Mouse (Mus musculus) liver, embryonic 14.5 days (tissue): Measurements from ENCODE around the gene Lrrc45. TPM values are rescaled to one million over a fixed set of nuclear protein-coding genes. Genes with fewer than 3 reads are reported as not detected.

Experiments
- ATAC-seq: fragments of 200-750 bp; cut with Nextera tagmentation; 2 replicates; pipeline ENCODE4 v1.8.0; 2017; ENCODE audit warnings: moderate number of reproducible peaks, mild to moderate bottlenecking, moderate library complexity; ENCODE audit not compliant: insufficient read depth
- DNase-seq, 3 experiments: peaks; one replicate each; pipeline ENCODE4 v3.0.0-alpha.2; 2012 to 2013; ENCODE audit warnings: low read depth in 3 of 3, low spot score in 3 of 3
- H3K27ac ChIP-seq: fragments of 300-500 bp; sonication (generic); 2 replicates; pipeline ENCODE4 v1.5.1; 2014; ENCODE audit warnings: moderate library complexity, mild to moderate bottlenecking, control low read depth, inconsistent platforms
- H3K27me3 ChIP-seq: fragments of 300-500 bp; sonication (generic); 2 replicates; pipeline ENCODE4 v1.6.1; 2014; ENCODE audit warnings: mild to moderate bottlenecking, low read length, moderate library complexity; ENCODE audit not compliant: control insufficient read depth, insufficient read depth
- H3K36me3 ChIP-seq: fragments of 300-500 bp; sonication (generic); replicated peaks from 2 replicates; pipeline ENCODE4 v1.6.1; 2014; ENCODE audit warnings: low read depth; ENCODE audit not compliant: control insufficient read depth, insufficient read depth
- H3K4me1 ChIP-seq, 2 experiments: fragments of 200-500 bp in 1 of 2; fragments of 300-500 bp in 1 of 2; sonication (generic) in 1 of 2; replicated peaks; 2 replicates each; pipeline ENCODE4 v1.6.1; 2012 to 2014; ENCODE audit warnings: antibody characterized with exemption in 1 of 2, inconsistent platforms in 1 of 2, low read length in 1 of 2; ENCODE audit not compliant: control insufficient read depth in 2 of 2, insufficient read depth in 2 of 2
- H3K4me2 ChIP-seq: fragments of 300-500 bp; sonication (generic); 2 replicates; pipeline ENCODE4 v1.6.1; 2014; ENCODE audit warnings: low read depth, mild to moderate bottlenecking, control low read depth, moderate library complexity
- H3K4me3 ChIP-seq, 2 experiments: fragments of 200-500 bp in 1 of 2; fragments of 300-500 bp in 1 of 2; sonication (generic) in 1 of 2; 2 replicates each; pipeline ENCODE4 v1.5.1; 2012 to 2014; ENCODE audit warnings: low read depth in 2 of 2, low read length in 2 of 2, mild to moderate bottlenecking in 2 of 2, control low read depth in 1 of 2, inconsistent platforms in 1 of 2, moderate library complexity in 1 of 2; ENCODE audit not compliant: insufficient read depth in 1 of 2
- H3K9ac ChIP-seq: fragments of 300-500 bp; sonication (generic); replicated peaks from 2 replicates; pipeline ENCODE4 v1.6.1; 2014; ENCODE audit warnings: mild to moderate bottlenecking, control low read depth, moderate library complexity
- H3K9me3 ChIP-seq: fragments of 300-500 bp; sonication (generic); 2 replicates; pipeline ENCODE4 v1.6.1; 2016; ENCODE audit warnings: low read length, mixed read lengths; ENCODE audit not compliant: control insufficient read depth
- CTCF ChIP-seq: IDR thresholded peaks from 2 replicates; pipeline ENCODE4 v1.5.1; 2016; ENCODE audit warnings: antibody characterized with exemption, low read depth, control low read depth
- EP300 ChIP-seq: IDR thresholded peaks from 2 replicates; pipeline ENCODE4 v1.6.1; 2016; ENCODE audit warnings: antibody characterized with exemption, low read depth
- WGBS: fragments of 180-500 bp; shearing (Covaris S2); extraction: QIAGEN DNeasy Blood & Tissue Kit; methylation state at CpG from one replicate; pipeline ENCODE4 v1.1.7; 2014; ENCODE audit not compliant: insufficient replicate concordance; 5-methylcytosine and 5-hydroxymethylcytosine counted together
- polyA plus RNA-seq, 2 experiments: library from polyadenylated mRNA; depleted of rRNA in 1 of 2; stranded (reverse) in 1 of 2; unstranded in 1 of 2; fragments of >200 nt; fragmentation: Nextera tagmentation in 1 of 2; extraction: Ambion mirVana in 1 of 2; gene quantifications; 2 replicates each; pipeline versions ENCODE4 v1.2.1 to v1.2.3; 2012 to 2014

Lrrc45 gene
- polyA plus RNA-seq, 2 experiments: 6.2 to 9.3 TPM

- Histone ChIP-seq H3K4me3 (no peak overlapping the region), H3K27ac (no peak overlapping the region), H3K27me3 (no peaks in the 10 kb centered on the region), H3K9me3 (no peaks in the 10 kb centered on the region), H3K9ac (no peak overlapping the region), H3K4me1 (peaks cover 0 to 6% of the 10 kb centered on the region in 2 experiments; a peak in 2 of 4 replicates), H3K36me3 (no peaks in the 10 kb centered on the region), H3K4me2 (no peak overlapping the region)
- no peak for DNase-seq
- TF ChIP-seq EP300: no peak
- 68% methylated on average over 10 of the region's 10 CpGs for WGBS
- no peak for ATAC-seq
Observed at GRCm38 (mm10) chr11:120730331-120730870, 16.7 kb downstream of the Lrrc45 start.

- 70% methylated on average over 1 of the region's 1 CpGs for WGBS
- no peak for DNase-seq
- Histone ChIP-seq H3K4me1 (peaks cover 0 to 6% of the 10 kb centered on the region in 2 experiments; a peak in 2 of 4 replicates), H3K27me3 (no peaks in the 10 kb centered on the region), H3K4me2 (no peak overlapping the region), H3K9me3 (no peaks in the 10 kb centered on the region), H3K36me3 (no peaks in the 10 kb centered on the region), H3K9ac (no peak overlapping the region), H3K27ac (no peak overlapping the region), H3K4me3 (no peak overlapping the region)
- ATAC-seq: no peak
- no peak for TF ChIP-seq CTCF
- TF ChIP-seq EP300: no peak
Observed at GRCm38 (mm10) chr11:120731395-120731794, 17.7 kb downstream of the Lrrc45 start.

- H3K27me3 ChIP-seq: no peaks in the 10 kb centered on the region
- DNase-seq (no peak), ATAC-seq (no peak)
- H3K9ac ChIP-seq: no peak within 1 kb of the TSS
- TF ChIP-seq CTCF: no peak
- TF ChIP-seq EP300: no peak
- no peak within 1 kb of the TSS for H3K4me3 ChIP-seq
- H3K9me3 ChIP-seq: no peaks in the 10 kb centered on the region
- H3K4me1 ChIP-seq: peaks cover 0 to 6% of the 10 kb centered on the region in 2 experiments; a peak in 2 of 4 replicates
- no peaks in the 10 kb centered on the region for H3K36me3 ChIP-seq
- 64% methylated on average over 12 of the region's 12 CpGs for WGBS
- no peak within 1 kb of the TSS for H3K4me2 ChIP-seq
- H3K27ac ChIP-seq: no peak within 1 kb of the TSS
Observed at GRCm38 (mm10) chr11:120731858-120732680, 18.3 kb downstream of the Lrrc45 start, which contains the start of gene Cbr2. Gene Cbr2, minus strand, starts transcription at chr11:120732114.

- TF ChIP-seq CTCF (no peak), EP300 (no peak)
- ATAC-seq: no peak
- 48% methylated on average over 6 of the region's 6 CpGs for WGBS
- no peak for DNase-seq
- Histone ChIP-seq H3K27ac (no peak overlapping the region), H3K9me3 (no peaks in the 10 kb centered on the region), H3K27me3 (no peaks in the 10 kb centered on the region), H3K36me3 (no peaks in the 10 kb centered on the region), H3K9ac (no peak overlapping the region), H3K4me2 (no peak overlapping the region), H3K4me3 (no peak overlapping the region), H3K4me1 (peaks cover 0 to 6% of the 10 kb centered on the region in 2 experiments; a peak in 2 of 4 replicates)
Observed at GRCm38 (mm10) chr11:120733521-120733920, 19.8 kb downstream of the Lrrc45 start.

GRCm38 (mm10) chr11:120736424-120736823, 22.7 kb downstream of the Lrrc45 start:
- H3K4me2 ChIP-seq: no peak overlapping the region
- H3K9ac ChIP-seq: no peak overlapping the region
- no peak for TF ChIP-seq EP300
- TF ChIP-seq CTCF: no peak
- H3K36me3 ChIP-seq: no peaks in the 10 kb centered on the region
- H3K9me3 ChIP-seq: no peaks in the 10 kb centered on the region
- H3K27ac ChIP-seq: no peak overlapping the region
- H3K4me1 ChIP-seq: no peaks in the 10 kb centered on the region
- ATAC-seq: no peak
- H3K27me3 ChIP-seq: no peaks in the 10 kb centered on the region
- 48% methylated on average over 6 of the region's 6 CpGs for WGBS
- no peak overlapping the region for H3K4me3 ChIP-seq
- no peak for DNase-seq
